Mouse (Mus musculus) liver, postnatal 0 days (tissue): ENCODE results near the gene Gm20388.

Experiments used
- CTCF ChIP-seq: sonication (generic); IDR thresholded peaks from 2 replicates; pipeline ENCODE4 v1.5.1; 2016; ENCODE audit warnings: antibody characterized with exemption, low read depth
- EP300 ChIP-seq: IDR thresholded peaks from 2 replicates; pipeline ENCODE4 v1.6.1; 2016; ENCODE audit warnings: antibody characterized with exemption, low read depth, mild to moderate bottlenecking

GRCm38 (mm10) chr8:123412560-123413170, 3502.0 kb downstream of the Gm20388 start:
- no peak for TF ChIP-seq CTCF
- TF ChIP-seq EP300, result no peak
